Mouse (Mus musculus): ENCODE data around the gene Anpep. TPM values are rescaled to one million over a fixed set of nuclear protein-coding genes. Genes with fewer than 3 reads are reported as not detected.

The Anpep gene
- polyA plus RNA-seq, 1 experiment from 2014 or later = 4.1 TPM

DNA sequence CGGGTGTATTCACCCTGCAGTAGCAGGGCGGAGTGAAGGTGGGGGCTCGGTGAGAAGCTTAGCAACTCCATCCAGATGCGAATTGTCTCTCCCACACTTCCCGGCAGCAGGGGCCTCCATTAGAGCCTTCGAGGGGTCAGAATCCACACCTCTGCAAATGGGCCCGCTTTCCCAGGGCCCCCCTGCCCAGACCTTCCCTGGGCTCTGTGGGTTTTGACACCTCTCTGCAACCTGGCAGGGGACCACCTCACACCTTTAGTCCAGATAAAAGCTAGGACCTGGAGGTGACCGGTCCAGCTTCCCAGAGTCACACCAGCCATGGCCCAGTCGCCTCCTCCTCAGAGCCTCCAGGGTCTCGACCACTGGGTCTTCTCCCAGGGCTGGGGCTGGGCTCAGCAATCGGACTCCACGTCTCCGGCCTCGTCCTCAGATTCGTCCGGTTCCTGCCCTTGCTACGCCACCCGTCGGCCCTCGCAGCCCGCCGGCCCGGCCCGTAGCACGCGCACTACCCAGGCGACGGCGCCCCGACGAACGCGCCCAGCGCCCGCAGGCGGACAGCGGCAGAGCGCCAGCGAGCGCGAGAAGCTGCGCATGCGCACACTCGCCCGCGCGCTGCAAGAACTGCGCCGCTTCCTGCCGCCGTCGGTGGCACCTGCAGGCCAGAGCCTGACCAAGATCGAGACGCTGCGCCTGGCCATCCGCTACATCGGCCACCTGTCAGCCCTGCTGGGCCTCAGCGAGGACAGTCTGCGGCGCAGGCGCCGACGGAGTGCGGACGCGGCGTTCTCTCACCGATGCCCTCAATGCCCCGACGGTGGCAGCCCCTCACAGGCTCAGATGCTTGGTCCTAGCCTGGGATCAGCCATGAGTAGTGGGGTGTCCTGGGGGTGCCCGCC lies 50.0 kb downstream of the Anpep start, which contains the start of gene Mesp2:
TSS of gene Mesp2 (plus strand) at position 117 of the 896 bp plus-strand sequence.
- peak within 1 kb of the TSS; percentile 63 for H3K4me2 ChIP-seq (ENCODE audit: low read length)
- WGBS = 20% methylated on average over 71 of the region's 71 CpGs
- DNase-seq (peak; percentile 94), ATAC-seq (ENCODE audit: low FRiP score, low TSS enrichment) (peak; percentile 64; the same call in 1 of the 2 replicates)
- peaks cover 10% of the 10 kb centered on the region; the same call in 1 of the 2 replicates for H3K27me3 ChIP-seq (ENCODE audit: control insufficient read depth, insufficient read depth, low read length)
- H3K4me3 ChIP-seq (replicated peaks; ENCODE audit: low read depth, low read length) = peak within 1 kb of the TSS; percentile 32
- 0 out of 2 replicates have a peak within 1 kb of the TSS, but pooled peaks have one; percentile 8 for H3K27ac ChIP-seq (replicated peaks; ENCODE audit: low read depth, low read length)
- 0 out of 2 replicates have a peak, but pooled peaks cover 5% of the 10 kb centered on the region for H3K4me1 ChIP-seq (ENCODE audit: control insufficient read depth, insufficient read depth, low read length)
- no peaks in the 10 kb centered on the region for H3K36me3 ChIP-seq (ENCODE audit: control insufficient read depth, insufficient read depth, low read length)
- no peaks in the 10 kb centered on the region for H3K9me3 ChIP-seq (ENCODE audit: control insufficient read depth, low read length)
- H3K9ac ChIP-seq (replicated peaks; ENCODE audit: low read length) = peak within 1 kb of the TSS; percentile 54

DNA sequence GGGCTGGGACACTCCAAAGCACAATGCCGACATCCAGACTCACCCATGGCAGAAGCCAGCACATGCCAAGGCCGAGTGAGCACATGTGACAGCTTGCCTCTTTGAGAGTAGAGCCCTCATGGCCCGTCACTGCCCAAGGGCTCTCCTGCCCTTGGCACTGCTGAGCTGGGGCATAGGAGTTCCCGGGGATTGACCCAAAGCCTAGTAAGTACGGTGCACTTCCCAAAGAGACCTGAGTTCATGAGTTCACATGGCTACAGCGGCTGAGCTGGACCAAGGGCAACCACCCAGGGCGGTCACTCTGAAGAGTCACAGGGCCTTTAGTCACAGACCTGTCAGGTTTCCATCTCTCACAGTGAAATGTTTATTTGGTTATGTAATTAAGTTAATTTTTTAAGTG lies 52.3 kb downstream of the Anpep start:
- Histone ChIP-seq H3K36me3 (ENCODE audit: control insufficient read depth, insufficient read depth, low read length) (no peaks in the 10 kb centered on the region), H3K9ac (replicated peaks; ENCODE audit: low read length) (no peak overlapping the region), H3K27ac (replicated peaks; ENCODE audit: low read depth, low read length) (no peak overlapping the region), H3K27me3 (ENCODE audit: control insufficient read depth, insufficient read depth, low read length) (peaks cover 10% of the 10 kb centered on the region; the same call in 1 of the 2 replicates), H3K9me3 (ENCODE audit: control insufficient read depth, low read length) (no peaks in the 10 kb centered on the region), H3K4me3 (replicated peaks; ENCODE audit: low read depth, low read length) (no peak overlapping the region), H3K4me2 (ENCODE audit: low read length) (no peak overlapping the region), H3K4me1 (ENCODE audit: control insufficient read depth, insufficient read depth, low read length) (0 out of 2 replicates have a peak, but pooled peaks cover 5% of the 10 kb centered on the region)
- ATAC-seq (ENCODE audit: low FRiP score, low TSS enrichment) (no peak), DNase-seq (no peak)
- WGBS = 89% methylated on average over 7 of the region's 7 CpGs

DNA sequence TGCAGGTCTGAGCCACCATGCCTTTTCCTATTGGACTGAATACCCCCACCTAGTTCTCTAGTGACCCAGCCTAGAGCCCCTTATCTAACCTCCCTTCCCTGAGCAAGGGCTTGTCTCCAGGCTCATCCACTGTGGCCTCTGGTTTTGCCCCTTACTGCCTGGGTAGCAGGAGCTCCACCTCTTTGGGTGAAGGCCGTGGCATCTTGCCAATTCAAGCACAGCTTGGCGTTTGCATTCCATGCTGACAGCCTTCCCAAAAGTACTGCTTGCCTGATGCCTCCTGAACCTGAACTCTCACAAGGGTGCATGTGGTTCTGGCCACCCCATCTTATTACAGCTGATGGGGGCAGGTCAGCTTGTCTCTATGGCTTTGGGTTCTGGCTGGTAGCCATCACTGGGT lies 57.0 kb downstream of the Anpep start:
- ATAC-seq (ENCODE audit: low FRiP score, low TSS enrichment) = no peak
- no peak overlapping the region for H3K4me3 ChIP-seq (replicated peaks; ENCODE audit: low read depth, low read length)
- no peak overlapping the region for H3K27ac ChIP-seq (replicated peaks; ENCODE audit: low read depth, low read length)
- H3K4me1 ChIP-seq (ENCODE audit: control insufficient read depth, insufficient read depth, low read length) = no peaks in the 10 kb centered on the region
- DNase-seq = no peak
- no peaks in the 10 kb centered on the region for H3K36me3 ChIP-seq (ENCODE audit: control insufficient read depth, insufficient read depth, low read length)
- no peaks in the 10 kb centered on the region for H3K9me3 ChIP-seq (ENCODE audit: control insufficient read depth, low read length)
- no peak overlapping the region for H3K9ac ChIP-seq (replicated peaks; ENCODE audit: low read length)
- H3K4me2 ChIP-seq (ENCODE audit: low read length) = no peak overlapping the region
- H3K27me3 ChIP-seq (ENCODE audit: control insufficient read depth, insufficient read depth, low read length) = no peaks in the 10 kb centered on the region
- 64% methylated on average over 2 of the region's 2 CpGs for WGBS

DNA sequence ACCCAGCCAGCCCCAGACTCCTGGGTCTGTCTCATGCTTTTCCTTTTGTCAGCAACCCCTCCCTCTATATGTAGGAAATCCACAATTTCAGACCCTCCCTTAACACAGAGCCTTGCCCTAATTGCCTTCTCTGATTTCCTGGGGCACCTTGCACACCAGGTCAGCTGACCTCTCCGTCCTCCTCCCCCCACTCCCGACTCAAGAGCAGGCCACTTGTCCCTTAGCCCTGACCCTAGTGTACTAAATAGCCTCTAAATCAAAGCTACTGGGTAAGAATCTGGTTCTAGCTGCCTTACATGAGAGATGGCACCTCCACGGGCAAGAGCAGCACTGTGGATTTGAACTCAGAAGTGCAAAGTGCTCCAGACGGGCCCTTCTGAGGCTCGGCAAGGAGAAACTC lies 58.8 kb downstream of the Anpep start:
- 76% methylated on average over 5 of the region's 5 CpGs for WGBS
- DNase-seq = no peak
- Histone ChIP-seq H3K9ac (replicated peaks; ENCODE audit: low read length) (no peak overlapping the region), H3K9me3 (ENCODE audit: control insufficient read depth, low read length) (no peaks in the 10 kb centered on the region), H3K4me2 (ENCODE audit: low read length) (no peak overlapping the region), H3K4me1 (ENCODE audit: control insufficient read depth, insufficient read depth, low read length) (no peaks in the 10 kb centered on the region), H3K27me3 (ENCODE audit: control insufficient read depth, insufficient read depth, low read length) (no peaks in the 10 kb centered on the region), H3K27ac (replicated peaks; ENCODE audit: low read depth, low read length) (no peak overlapping the region), H3K4me3 (replicated peaks; ENCODE audit: low read depth, low read length) (no peak overlapping the region), H3K36me3 (ENCODE audit: control insufficient read depth, insufficient read depth, low read length) (no peaks in the 10 kb centered on the region)
- no peak for ATAC-seq (ENCODE audit: low FRiP score, low TSS enrichment)

DNA sequence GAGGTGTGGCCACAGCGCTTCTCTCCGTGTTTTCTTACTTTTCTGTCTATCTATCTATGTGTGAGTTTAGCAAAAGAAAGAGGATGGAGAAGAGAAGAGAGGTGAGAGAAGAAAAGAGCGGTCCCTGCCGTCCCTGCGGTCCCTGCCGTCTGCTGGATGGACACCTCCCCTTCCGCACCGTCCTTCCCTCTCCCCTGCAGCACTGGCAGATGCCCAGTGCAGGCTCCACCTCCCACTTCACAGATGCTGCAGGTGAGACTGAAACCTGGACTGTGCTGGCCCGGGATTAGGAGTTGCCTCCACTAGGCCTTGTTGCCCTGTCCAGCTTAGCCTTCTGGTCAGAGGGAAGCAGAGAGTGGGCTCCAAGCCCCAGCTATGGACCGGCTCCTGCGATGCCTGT lies 59.5 kb downstream of the Anpep start:
- WGBS = 75% methylated on average over 11 of the region's 11 CpGs
- Histone ChIP-seq H3K4me3 (replicated peaks; ENCODE audit: low read depth, low read length) (no peak overlapping the region), H3K9ac (replicated peaks; ENCODE audit: low read length) (no peak overlapping the region), H3K4me1 (ENCODE audit: control insufficient read depth, insufficient read depth, low read length) (no peaks in the 10 kb centered on the region), H3K36me3 (ENCODE audit: control insufficient read depth, insufficient read depth, low read length) (no peaks in the 10 kb centered on the region), H3K27ac (replicated peaks; ENCODE audit: low read depth, low read length) (no peak overlapping the region), H3K4me2 (ENCODE audit: low read length) (no peak overlapping the region), H3K27me3 (ENCODE audit: control insufficient read depth, insufficient read depth, low read length) (no peaks in the 10 kb centered on the region), H3K9me3 (ENCODE audit: control insufficient read depth, low read length) (no peaks in the 10 kb centered on the region)
- ATAC-seq (ENCODE audit: low FRiP score, low TSS enrichment) (no peak), DNase-seq (no peak)

DNA sequence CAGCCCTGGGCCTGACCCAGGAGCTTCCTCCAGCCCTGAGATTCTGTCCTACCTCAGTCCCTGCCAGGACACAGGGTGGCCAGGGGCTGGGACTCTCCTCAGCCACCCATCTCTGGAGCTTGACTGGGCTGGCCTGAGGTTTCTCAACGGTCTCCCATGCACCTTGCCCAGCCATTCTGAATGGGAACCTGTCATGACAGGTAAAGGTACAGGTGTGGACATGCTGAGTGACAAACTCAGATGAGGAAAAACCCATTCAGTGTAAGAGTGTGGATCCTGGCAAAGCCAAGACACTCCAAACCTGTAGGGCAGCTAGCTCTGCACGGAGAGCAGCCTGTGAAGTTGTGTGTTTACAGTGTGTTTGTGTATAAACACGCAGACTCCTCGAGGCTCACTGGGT lies 60.5 kb downstream of the Anpep start:
- Histone ChIP-seq H3K4me3 (replicated peaks; ENCODE audit: low read depth, low read length) (no peak overlapping the region), H3K27me3 (ENCODE audit: control insufficient read depth, insufficient read depth, low read length) (no peaks in the 10 kb centered on the region), H3K36me3 (ENCODE audit: control insufficient read depth, insufficient read depth, low read length) (no peaks in the 10 kb centered on the region), H3K4me1 (ENCODE audit: control insufficient read depth, insufficient read depth, low read length) (no peaks in the 10 kb centered on the region), H3K27ac (replicated peaks; ENCODE audit: low read depth, low read length) (no peak overlapping the region), H3K4me2 (ENCODE audit: low read length) (no peak overlapping the region), H3K9ac (replicated peaks; ENCODE audit: low read length) (no peak overlapping the region), H3K9me3 (ENCODE audit: control insufficient read depth, low read length) (no peaks in the 10 kb centered on the region)
- DNase-seq (no peak), ATAC-seq (ENCODE audit: low FRiP score, low TSS enrichment) (no peak)
- WGBS = 86% methylated on average over 4 of the region's 4 CpGs

DNA sequence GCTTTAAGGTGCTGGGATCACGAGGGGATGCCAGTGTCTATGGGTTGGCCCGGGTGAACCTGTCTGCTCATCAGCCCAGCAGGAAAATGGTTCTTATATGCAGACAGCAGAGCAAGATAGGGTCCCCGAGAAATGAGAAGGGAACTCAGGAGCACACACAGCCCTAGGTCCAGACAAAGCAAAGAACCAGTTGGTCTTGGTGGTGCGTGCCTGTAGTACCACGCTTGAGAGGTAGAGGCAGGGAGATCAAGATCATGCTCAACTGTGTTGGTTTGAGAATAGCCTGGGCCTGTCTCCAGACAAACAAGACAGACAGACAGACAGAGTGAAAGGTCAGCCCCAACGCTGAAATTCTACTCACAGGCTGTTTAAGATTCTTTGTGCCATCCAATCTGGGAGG lies 61.4 kb downstream of the Anpep start:
- Histone ChIP-seq H3K27ac (replicated peaks; ENCODE audit: low read depth, low read length) (no peak overlapping the region), H3K4me1 (ENCODE audit: control insufficient read depth, insufficient read depth, low read length) (no peaks in the 10 kb centered on the region), H3K9ac (replicated peaks; ENCODE audit: low read length) (no peak overlapping the region), H3K9me3 (ENCODE audit: control insufficient read depth, low read length) (no peaks in the 10 kb centered on the region), H3K4me2 (ENCODE audit: low read length) (no peak overlapping the region), H3K27me3 (ENCODE audit: control insufficient read depth, insufficient read depth, low read length) (no peaks in the 10 kb centered on the region), H3K36me3 (ENCODE audit: control insufficient read depth, insufficient read depth, low read length) (no peaks in the 10 kb centered on the region), H3K4me3 (replicated peaks; ENCODE audit: low read depth, low read length) (no peak overlapping the region)
- WGBS = 79% methylated on average over 6 of the region's 6 CpGs
- DNase-seq (no peak), ATAC-seq (ENCODE audit: low FRiP score, low TSS enrichment) (no peak)

DNA sequence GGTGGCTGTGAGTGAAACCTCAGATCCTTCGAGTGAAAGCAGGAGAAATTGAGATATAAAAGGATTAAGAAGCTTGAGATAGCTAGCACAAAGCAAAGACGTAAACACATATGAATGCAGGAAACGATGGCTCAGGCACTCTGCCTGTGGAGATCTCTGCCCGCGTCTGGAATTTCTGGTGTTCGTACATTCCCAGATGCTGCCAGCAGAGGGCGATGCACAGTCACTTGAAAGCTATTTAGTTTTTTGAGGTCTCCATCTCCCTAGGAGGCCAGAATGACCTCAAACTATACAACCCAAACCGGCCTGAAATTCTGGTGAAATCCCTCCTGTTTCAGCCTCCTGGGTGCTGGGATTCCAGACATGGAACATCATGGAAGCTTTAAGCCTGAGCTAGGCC lies 61.8 kb downstream of the Anpep start:
- H3K4me1 ChIP-seq (ENCODE audit: control insufficient read depth, insufficient read depth, low read length) = no peaks in the 10 kb centered on the region
- H3K27me3 ChIP-seq (ENCODE audit: control insufficient read depth, insufficient read depth, low read length) = peaks cover under 1% of the 10 kb centered on the region
- no peak overlapping the region for H3K9ac ChIP-seq (replicated peaks; ENCODE audit: low read length)
- ATAC-seq (ENCODE audit: low FRiP score, low TSS enrichment) (no peak), DNase-seq (peak; percentile 84)
- H3K27ac ChIP-seq (replicated peaks; ENCODE audit: low read depth, low read length) = no peak overlapping the region
- H3K9me3 ChIP-seq (ENCODE audit: control insufficient read depth, low read length) = no peaks in the 10 kb centered on the region
- no peaks in the 10 kb centered on the region for H3K36me3 ChIP-seq (ENCODE audit: control insufficient read depth, insufficient read depth, low read length)
- no peak overlapping the region for H3K4me2 ChIP-seq (ENCODE audit: low read length)
- WGBS = 3% methylated on average over 8 of the region's 8 CpGs
- H3K4me3 ChIP-seq (replicated peaks; ENCODE audit: low read depth, low read length) = no peak overlapping the region

DNA sequence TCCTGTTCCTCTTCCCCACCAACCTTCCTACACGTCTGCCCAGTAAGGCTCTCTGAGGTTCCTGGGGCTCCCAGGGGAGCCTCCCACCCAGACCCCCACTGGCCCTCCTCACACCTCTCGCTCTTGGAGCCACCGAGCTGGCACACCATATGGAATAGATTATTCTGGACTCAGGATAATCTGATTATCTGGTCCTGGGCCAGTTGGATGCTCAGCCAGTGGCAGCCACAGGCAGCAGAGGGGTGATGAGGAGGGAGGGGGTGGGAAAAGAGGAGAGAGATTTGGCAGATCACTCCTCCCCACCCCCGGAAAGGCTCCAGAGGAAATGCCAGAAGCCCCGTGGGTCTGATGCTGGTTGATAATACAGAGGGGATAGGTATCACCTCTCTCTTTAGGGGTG lies 62.3 kb downstream of the Anpep start:
- Histone ChIP-seq H3K36me3 (ENCODE audit: control insufficient read depth, insufficient read depth, low read length) (no peaks in the 10 kb centered on the region), H3K27ac (replicated peaks; ENCODE audit: low read depth, low read length) (no peak overlapping the region), H3K9me3 (ENCODE audit: control insufficient read depth, low read length) (no peaks in the 10 kb centered on the region), H3K4me2 (ENCODE audit: low read length) (no peak overlapping the region), H3K4me3 (replicated peaks; ENCODE audit: low read depth, low read length) (no peak overlapping the region), H3K4me1 (ENCODE audit: control insufficient read depth, insufficient read depth, low read length) (no peaks in the 10 kb centered on the region), H3K27me3 (ENCODE audit: control insufficient read depth, insufficient read depth, low read length) (peaks cover 5% of the 10 kb centered on the region), H3K9ac (replicated peaks; ENCODE audit: low read length) (no peak overlapping the region)
- ATAC-seq (ENCODE audit: low FRiP score, low TSS enrichment) (no peak), DNase-seq (no peak)
- WGBS = 21% methylated on average over 5 of the region's 5 CpGs

Data from midbrain, embryonic 14.5 days (tissue).